Mouse (Mus musculus): ENCODE results near the gene Lgr5.

GRCm38 (mm10) chr10:115618288-115618856 lies 30.8 kb upstream of the Lgr5 start:
- TF ChIP-seq POLR2A (IDR thresholded peaks at IDR 0.05; ENCODE audit: control insufficient read depth, low read depth, low read length) (no peak), CTCF (IDR thresholded peaks at IDR 0.05; ENCODE audit: control insufficient read depth, insufficient read depth, insufficient replicate concordance, low read depth, low read length) (no peak)
